Mouse (Mus musculus): Measurements from ENCODE around the gene Ap2a2. TPM values are rescaled to one million over a fixed set of nuclear protein-coding genes. Genes with fewer than 3 reads are reported as not detected.

Ap2a2 gene
- polyA plus RNA-seq (2015; fragmentation: Nextera tagmentation; extraction: Ambion mirVana): 42.6 and 45.5 TPM in 2 replicates

DNA sequence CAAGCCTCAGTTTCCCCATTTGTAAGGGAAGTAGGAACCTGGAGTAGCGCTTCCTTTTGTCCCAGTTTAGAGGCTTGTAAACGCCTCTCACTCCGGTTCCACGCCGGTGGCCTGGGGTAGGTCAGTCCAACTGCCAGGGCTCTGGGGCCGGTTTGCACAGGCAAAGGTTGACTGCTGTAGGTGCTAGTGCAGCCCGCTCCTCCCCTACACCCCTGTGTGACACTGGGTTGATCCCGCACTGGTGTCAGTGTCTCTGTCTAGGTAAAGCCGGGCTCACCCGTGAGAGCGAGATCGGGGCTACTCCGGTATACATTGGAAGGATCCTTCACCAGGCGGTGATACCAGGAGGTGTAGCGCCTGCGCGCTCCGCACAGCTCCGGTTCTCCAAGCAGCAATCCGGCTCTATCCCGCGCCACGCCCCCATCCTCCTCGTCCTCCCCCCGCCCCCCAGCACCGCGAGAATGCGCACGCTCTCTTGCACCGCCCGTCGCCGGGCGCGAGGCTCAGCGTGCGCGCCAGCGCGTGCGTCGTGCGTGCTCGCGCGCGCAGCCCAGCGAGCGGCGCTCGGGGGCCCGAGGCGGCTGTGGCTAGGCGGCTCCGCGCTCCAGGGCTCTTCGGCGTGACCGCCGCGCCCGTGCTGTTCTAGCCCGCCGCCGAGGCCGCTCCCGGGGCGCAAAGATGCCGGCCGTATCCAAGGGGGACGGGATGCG, at the start of gene Ap2a2:
Gene Ap2a2 (plus strand): TSS at position 492 of the 710 bp plus-strand sequence.
- Histone ChIP-seq H3K9me3 (ENCODE audit: low read length) (no peaks in the 10 kb centered on the region), H3K4me3 (ENCODE audit: low read depth, low read length) (peak within 1 kb of the TSS; percentile 97), H3K4me1 (ENCODE audit: insufficient read depth, low read depth, low read length) (peaks cover 13% of the 10 kb centered on the region; the same call in 1 of the 2 replicates), H3K27me3 (replicated peaks; ENCODE audit: insufficient read depth, low read length) (no peaks in the 10 kb centered on the region), H3K27ac (ENCODE audit: low read length) (peak within 1 kb of the TSS; percentile 89), H3K4me2 (replicated peaks; ENCODE audit: low read depth, low read length) (peak within 1 kb of the TSS; percentile 85), H3K9ac (replicated peaks; ENCODE audit: low read depth) (peak within 1 kb of the TSS; percentile 98), H3K36me3 (ENCODE audit: insufficient read depth, low read length) (no peaks in the 10 kb centered on the region)
- TF ChIP-seq EP300 (IDR thresholded peaks at IDR 0.05) (no peak), CTCF (IDR thresholded peaks at IDR 0.05) (no peak; the same call in none of the 2 replicates)
- under 1% methylated on average over 58 of the region's 72 CpGs for WGBS
- DNase-seq (ENCODE audit: low spot score) (peak; percentile 97), ATAC-seq (peak; percentile 93)

GRCm38 (mm10) chr7:141517638-141518037, 44.3 kb upstream of the Ap2a2 start:
- TF ChIP-seq CTCF (IDR thresholded peaks at IDR 0.05): no peak
- no peak for TF ChIP-seq EP300 (IDR thresholded peaks at IDR 0.05)
- Histone ChIP-seq H3K4me3 (ENCODE audit: low read depth, low read length) (no peak overlapping the region), H3K4me2 (replicated peaks; ENCODE audit: low read depth, low read length) (no peak overlapping the region), H3K27me3 (replicated peaks; ENCODE audit: insufficient read depth, low read length) (no peaks in the 10 kb centered on the region), H3K9ac (replicated peaks; ENCODE audit: low read depth) (no peak overlapping the region), H3K27ac (ENCODE audit: low read length) (no peak overlapping the region), H3K9me3 (ENCODE audit: low read length) (no peaks in the 10 kb centered on the region), H3K36me3 (ENCODE audit: insufficient read depth, low read length) (peaks cover 10% of the 10 kb centered on the region), H3K4me1 (ENCODE audit: insufficient read depth, low read depth, low read length) (no peaks in the 10 kb centered on the region)
- DNase-seq (ENCODE audit: low spot score) (no peak), ATAC-seq (no peak)
- 79% methylated on average over 4 of the region's 4 CpGs for WGBS

DNA sequence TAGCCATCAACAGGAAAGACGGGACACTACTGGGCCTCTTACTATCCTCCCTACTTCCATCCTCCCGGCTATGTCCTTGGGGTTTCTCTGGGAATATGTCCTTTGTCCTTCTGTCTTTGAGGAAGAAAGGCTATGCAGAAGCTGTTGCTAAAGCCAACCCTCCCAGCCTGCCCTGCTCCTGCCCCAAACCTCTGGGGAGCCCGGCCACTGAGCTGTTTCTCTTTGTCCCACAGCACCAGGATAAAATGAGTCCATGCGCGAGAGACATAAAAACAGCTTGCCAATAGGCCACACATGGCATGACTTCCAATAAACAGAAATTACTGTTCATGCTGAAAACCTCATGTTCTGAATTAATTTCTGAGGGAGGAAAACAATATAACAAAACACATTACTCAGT, 43.7 kb upstream of the Ap2a2 start:
- DNase-seq (ENCODE audit: low spot score): no peak
- ATAC-seq: no peak
- TF ChIP-seq CTCF (IDR thresholded peaks at IDR 0.05): no peak
- no peak for TF ChIP-seq EP300 (IDR thresholded peaks at IDR 0.05)
- H3K4me1 ChIP-seq (ENCODE audit: insufficient read depth, low read depth, low read length): no peaks in the 10 kb centered on the region
- H3K9me3 ChIP-seq (ENCODE audit: low read length): no peaks in the 10 kb centered on the region
- H3K27ac ChIP-seq (ENCODE audit: low read length): no peak overlapping the region
- no peak overlapping the region for H3K9ac ChIP-seq (replicated peaks; ENCODE audit: low read depth)
- H3K4me2 ChIP-seq (replicated peaks; ENCODE audit: low read depth, low read length): no peak overlapping the region
- H3K27me3 ChIP-seq (replicated peaks; ENCODE audit: insufficient read depth, low read length): no peaks in the 10 kb centered on the region
- H3K36me3 ChIP-seq (ENCODE audit: insufficient read depth, low read length): peaks cover 10% of the 10 kb centered on the region
- 89% methylated on average over 5 of the region's 5 CpGs for WGBS
- no peak overlapping the region for H3K4me3 ChIP-seq (ENCODE audit: low read depth, low read length)

GRCm38 (mm10) chr7:141518926-141519325, 43.0 kb upstream of the Ap2a2 start:
- no peak for ATAC-seq
- Histone ChIP-seq H3K4me2 (replicated peaks; ENCODE audit: low read depth, low read length) (no peak overlapping the region), H3K27ac (ENCODE audit: low read length) (no peak overlapping the region), H3K36me3 (ENCODE audit: insufficient read depth, low read length) (peaks cover 10% of the 10 kb centered on the region), H3K4me1 (ENCODE audit: insufficient read depth, low read depth, low read length) (no peaks in the 10 kb centered on the region), H3K4me3 (ENCODE audit: low read depth, low read length) (no peak overlapping the region), H3K9ac (replicated peaks; ENCODE audit: low read depth) (no peak overlapping the region), H3K9me3 (ENCODE audit: low read length) (no peaks in the 10 kb centered on the region), H3K27me3 (replicated peaks; ENCODE audit: insufficient read depth, low read length) (no peaks in the 10 kb centered on the region)
- TF ChIP-seq CTCF (IDR thresholded peaks at IDR 0.05) (no peak), EP300 (IDR thresholded peaks at IDR 0.05) (no peak)
- WGBS: 72% methylated on average over 3 of the region's 3 CpGs
- no peak for DNase-seq (ENCODE audit: low spot score)

DNA sequence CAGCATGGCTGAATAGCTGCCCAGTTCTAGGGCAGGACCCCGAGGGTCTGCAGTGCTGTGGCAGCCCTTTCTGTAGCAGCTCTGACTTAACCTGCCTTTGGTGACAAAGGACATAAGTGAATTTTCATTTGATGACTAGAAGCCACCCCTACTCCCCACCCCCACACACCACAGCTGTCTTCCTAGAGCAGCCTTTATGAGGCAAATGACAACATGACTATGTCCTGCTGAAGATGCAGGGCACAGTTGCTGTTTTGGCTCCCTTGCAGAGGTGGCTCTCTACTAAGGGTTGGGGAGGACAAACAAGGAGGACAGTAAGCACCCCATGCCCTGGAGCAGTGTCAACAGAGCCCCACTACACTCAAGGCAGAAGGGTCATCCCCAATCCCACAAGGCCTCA, 42.2 kb upstream of the Ap2a2 start:
- Histone ChIP-seq H3K4me1 (ENCODE audit: insufficient read depth, low read depth, low read length) (no peaks in the 10 kb centered on the region), H3K27ac (ENCODE audit: low read length) (no peak overlapping the region), H3K27me3 (replicated peaks; ENCODE audit: insufficient read depth, low read length) (no peaks in the 10 kb centered on the region), H3K4me2 (replicated peaks; ENCODE audit: low read depth, low read length) (no peak overlapping the region), H3K9me3 (ENCODE audit: low read length) (no peaks in the 10 kb centered on the region), H3K4me3 (ENCODE audit: low read depth, low read length) (no peak overlapping the region), H3K36me3 (ENCODE audit: insufficient read depth, low read length) (peaks cover 10% of the 10 kb centered on the region), H3K9ac (replicated peaks; ENCODE audit: low read depth) (no peak overlapping the region)
- no peak for DNase-seq (ENCODE audit: low spot score)
- ATAC-seq: no peak
- TF ChIP-seq EP300 (IDR thresholded peaks at IDR 0.05) (no peak), CTCF (IDR thresholded peaks at IDR 0.05) (no peak)
- 94% methylated on average over 1 of the region's 1 CpGs for WGBS

GRCm38 (mm10) chr7:141523007-141523406, 39.0 kb upstream of the Ap2a2 start:
- no peaks in the 10 kb centered on the region for H3K27me3 ChIP-seq (replicated peaks; ENCODE audit: insufficient read depth, low read length)
- WGBS: 43% methylated on average over 3 of the region's 4 CpGs
- ATAC-seq: no peak
- no peak for TF ChIP-seq CTCF (IDR thresholded peaks at IDR 0.05)
- no peak for TF ChIP-seq EP300 (IDR thresholded peaks at IDR 0.05)
- H3K4me1 ChIP-seq (ENCODE audit: insufficient read depth, low read depth, low read length): no peaks in the 10 kb centered on the region
- H3K4me3 ChIP-seq (ENCODE audit: low read depth, low read length): no peak overlapping the region
- H3K9me3 ChIP-seq (ENCODE audit: low read length): no peaks in the 10 kb centered on the region
- H3K36me3 ChIP-seq (ENCODE audit: insufficient read depth, low read length): peaks cover 7% of the 10 kb centered on the region
- no peak overlapping the region for H3K9ac ChIP-seq (replicated peaks; ENCODE audit: low read depth)
- H3K27ac ChIP-seq (ENCODE audit: low read length): no peak overlapping the region
- H3K4me2 ChIP-seq (replicated peaks; ENCODE audit: low read depth, low read length): no peak overlapping the region
- no peak for DNase-seq (ENCODE audit: low spot score)
